Mouse (Mus musculus): ENCODE results near the gene Plekha8.

Plekha8 gene

GRCm38 (mm10) chr6:54594469-54595329, at the start of gene Plekha8:
Plekha8 (plus strand) TSS chr6:54595111.
- peak; percentile 94 for DNase-seq

- DNase-seq = peak; percentile 15
Observed at GRCm38 (mm10) chr6:54548314-54549019, 46.4 kb upstream of the Plekha8 start.

DNA sequence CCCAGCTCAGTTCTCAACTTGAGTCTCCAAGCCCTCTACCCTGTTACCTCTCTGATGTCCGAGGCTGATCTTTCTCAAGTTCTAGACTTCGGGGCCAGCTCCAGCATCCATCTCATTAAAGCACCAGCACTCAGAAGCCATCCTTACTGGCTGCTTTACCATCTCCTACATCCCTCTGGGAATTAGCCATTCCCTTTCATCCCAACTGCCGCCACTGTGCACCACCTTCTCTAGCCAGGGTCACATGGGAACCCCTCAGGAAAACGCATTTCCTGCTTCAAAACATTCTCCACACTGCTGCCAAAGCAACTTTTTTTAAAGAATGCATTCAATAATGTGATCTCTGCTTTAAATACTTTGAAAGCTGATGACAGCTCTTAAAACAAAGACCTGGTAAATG, 45.6 kb upstream of the Plekha8 start:
- no peak for DNase-seq

GRCm38 (mm10) chr6:54550801-54551323, 44.0 kb upstream of the Plekha8 start:
- peak; percentile 21 for DNase-seq

DNA sequence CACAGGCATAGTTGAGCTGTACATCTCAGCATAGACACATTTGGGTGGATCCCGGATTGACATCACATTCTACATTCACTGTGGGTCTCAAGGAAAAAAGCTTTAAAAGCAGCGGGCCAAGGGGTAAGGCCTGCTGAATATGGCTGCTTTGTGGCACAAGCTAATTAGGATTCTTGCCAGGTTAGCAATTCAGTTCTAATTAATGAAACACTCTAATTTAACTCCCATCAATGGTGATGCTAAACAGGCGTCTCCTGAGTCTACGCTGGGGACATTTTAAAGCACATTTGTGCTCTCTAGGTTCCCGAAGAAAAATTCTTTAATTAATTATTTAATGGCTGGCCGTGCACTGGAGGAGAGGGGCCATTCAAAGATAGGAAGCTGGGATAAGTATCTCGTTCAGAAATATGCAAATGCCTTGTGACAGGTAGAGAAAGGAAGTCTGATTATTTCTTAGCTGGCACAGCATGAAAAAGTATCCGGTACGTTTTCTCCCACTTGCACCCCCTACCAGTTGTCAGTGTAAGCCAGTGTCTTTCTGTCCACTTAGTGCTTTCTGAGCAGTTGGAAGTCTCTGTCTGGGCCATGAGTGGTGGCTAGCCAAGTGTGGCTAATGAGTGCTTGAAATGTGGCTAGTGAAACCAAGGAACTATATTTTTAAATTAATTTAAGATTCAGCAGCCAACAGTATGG, 42.0 kb upstream of the Plekha8 start:
- no peak for DNase-seq

DNA sequence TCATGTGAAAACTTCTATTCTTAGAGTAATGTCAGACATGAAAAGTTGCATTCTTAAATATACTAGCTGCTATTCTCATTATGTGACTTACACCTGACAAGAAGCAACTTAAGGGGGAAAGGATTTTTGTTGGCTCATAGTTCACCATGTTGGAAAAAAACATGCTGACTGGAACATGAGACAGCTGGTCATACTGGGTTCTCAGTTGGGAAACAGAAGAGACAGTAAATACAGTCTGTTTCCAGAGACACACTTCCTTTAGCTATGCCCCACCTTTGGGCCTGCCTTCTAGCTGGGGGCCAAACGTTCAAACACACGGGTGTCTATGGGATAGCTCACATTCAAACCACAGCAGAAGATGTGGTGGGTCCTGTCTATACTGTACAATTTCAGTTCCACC, 41.3 kb upstream of the Plekha8 start:
- no peak for DNase-seq

GRCm38 (mm10) chr6:54554341-54555110, 40.4 kb upstream of the Plekha8 start:
- DNase-seq = no peak

GRCm38 (mm10) chr6:54555816-54556215, 39.1 kb upstream of the Plekha8 start:
- DNase-seq = no peak

- DNase-seq = no peak
Observed at GRCm38 (mm10) chr6:54557671-54558070, 37.2 kb upstream of the Plekha8 start.

GRCm38 (mm10) chr6:54558466-54558865, 36.4 kb upstream of the Plekha8 start:
- no peak for DNase-seq

GRCm38 (mm10) chr6:54562018-54562809, 32.7 kb upstream of the Plekha8 start:
- DNase-seq = no peak

DNA sequence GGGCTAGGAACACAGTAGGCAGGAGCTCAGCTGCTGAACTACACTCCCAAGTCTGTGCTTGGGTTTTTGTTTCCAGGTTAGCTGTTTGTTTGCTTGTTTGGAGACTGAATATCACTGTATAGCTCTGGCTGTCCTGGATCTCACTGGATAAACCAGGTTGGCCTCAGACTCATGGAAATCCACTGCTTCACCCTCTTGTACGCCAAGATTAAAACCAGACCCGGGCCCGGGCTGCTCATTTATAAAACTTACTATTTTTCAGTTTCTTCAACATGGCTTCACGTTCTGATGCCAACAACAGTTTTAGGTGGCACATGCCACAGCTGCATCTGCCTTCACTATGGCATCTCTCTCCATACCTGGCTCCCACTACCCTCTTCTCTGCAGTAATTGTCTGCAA, 31.4 kb upstream of the Plekha8 start:
- no peak for DNase-seq

DNA sequence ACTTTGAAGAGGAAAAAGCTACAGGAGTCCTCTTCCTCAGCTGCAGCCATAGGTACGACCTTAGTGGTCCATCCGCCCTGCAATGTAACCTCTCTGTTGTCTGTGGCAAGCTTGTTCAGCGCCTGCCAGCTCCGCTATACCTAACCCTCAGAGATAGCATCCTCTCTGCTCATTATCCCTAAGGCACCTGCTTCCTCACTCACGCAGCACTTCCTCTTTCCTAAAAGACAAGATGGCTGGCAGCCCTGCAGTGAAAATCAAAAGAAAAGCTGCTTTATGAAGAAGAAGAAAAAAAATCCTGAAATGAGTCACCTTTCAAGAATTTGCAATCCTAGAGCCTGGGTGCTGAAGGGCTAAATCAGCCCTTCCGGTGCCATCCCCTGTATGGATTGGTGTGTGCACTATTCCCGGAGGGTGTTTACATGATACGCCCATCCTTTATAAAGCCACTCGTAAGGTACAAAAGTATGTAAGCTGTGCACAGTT, 30.4 kb upstream of the Plekha8 start:
- no peak for DNase-seq

GRCm38 (mm10) chr6:54565012-54565411, 29.9 kb upstream of the Plekha8 start:
- no peak for DNase-seq

DNA sequence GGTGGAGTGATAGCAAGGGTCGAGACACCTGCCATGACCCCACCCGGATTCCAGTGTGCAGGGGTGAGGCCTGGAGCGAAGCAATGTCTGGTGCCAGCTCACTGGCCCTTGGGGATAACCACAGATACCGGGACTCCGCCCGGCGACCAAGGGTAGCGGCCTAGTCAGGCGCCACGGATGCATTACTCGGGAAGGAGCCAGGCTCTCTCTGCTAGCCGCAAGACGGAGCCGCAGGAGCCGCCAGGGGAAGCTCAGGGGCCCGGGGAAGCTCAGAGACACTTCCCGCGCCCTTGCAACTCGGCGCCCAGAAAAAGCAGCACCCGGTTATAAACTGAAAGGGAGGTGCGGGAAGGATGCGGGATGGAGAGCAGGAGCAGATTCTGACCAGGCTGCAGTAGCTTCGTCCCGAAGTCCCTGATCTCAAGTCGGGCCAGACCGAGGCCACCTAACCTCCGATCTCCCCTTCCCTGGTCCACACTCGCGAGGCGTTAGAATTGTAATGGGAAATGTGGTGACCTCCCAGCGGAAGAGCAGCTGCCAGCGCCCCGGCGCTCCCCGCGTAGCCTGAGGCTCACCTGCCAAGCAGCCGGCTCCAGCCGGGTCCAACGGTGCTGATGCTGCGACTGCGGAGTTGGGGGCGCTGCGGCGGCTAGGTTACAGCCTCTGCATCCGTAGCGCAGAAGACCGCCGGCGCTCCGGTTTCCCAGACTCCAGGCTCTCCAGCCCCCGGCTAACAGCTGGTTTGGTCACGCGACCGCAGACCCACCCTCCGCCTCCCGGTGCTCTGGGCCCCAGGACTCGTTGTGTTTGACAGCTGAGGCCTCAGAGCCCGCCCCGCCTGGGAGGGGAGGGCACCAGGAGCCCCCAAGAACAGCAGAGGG, 29.0 kb upstream of the Plekha8 start, which contains the start of gene Scrn1:
Gene Scrn1 (minus strand): TSS at position 825 of the 881 bp plus-strand sequence.
- DNase-seq = no peak

DNA sequence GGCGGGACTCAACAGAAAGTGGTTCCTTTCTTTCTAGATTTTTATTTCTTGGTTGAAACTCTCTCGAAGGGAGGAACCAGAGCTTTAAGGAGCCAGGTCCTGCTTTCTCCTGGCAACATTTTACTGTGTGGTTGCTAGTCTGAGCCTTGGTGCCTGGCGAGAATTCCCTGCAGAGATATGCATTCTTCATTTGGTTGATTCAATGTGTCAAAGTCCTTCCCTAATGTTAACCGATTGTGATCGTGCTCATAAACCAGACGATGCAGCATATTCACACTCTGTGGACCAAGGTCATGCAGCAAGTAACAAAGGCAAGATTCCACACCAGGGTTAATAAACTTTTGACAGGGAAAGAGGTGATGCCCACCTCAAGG, 28.4 kb upstream of the Plekha8 start:
- DNase-seq = no peak

DNA sequence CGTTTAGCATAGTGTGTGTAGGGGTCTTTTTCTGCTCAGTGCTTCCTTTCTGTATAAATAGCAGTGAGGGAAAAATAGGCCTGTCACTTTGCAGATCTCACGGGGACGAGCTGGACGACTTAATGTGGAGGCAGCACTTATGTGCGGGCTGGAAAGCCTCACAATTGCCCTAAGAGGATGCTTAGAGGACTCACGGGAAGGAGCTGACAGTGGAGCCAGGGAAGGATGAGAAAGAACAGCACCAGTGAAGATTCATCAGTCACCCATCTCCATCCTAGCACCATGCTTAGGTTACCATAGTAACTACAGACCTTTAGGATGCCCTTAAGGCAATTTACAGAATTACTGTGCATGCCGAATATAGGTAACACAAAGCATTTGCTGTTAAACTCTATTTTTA, 25.1 kb upstream of the Plekha8 start:
- DNase-seq = no peak

- DNase-seq = no peak
Observed at GRCm38 (mm10) chr6:54573218-54573955, 21.5 kb upstream of the Plekha8 start.

GRCm38 (mm10) chr6:54586175-54586574, 8.7 kb upstream of the Plekha8 start:
- DNase-seq = peak; percentile 74

DNA sequence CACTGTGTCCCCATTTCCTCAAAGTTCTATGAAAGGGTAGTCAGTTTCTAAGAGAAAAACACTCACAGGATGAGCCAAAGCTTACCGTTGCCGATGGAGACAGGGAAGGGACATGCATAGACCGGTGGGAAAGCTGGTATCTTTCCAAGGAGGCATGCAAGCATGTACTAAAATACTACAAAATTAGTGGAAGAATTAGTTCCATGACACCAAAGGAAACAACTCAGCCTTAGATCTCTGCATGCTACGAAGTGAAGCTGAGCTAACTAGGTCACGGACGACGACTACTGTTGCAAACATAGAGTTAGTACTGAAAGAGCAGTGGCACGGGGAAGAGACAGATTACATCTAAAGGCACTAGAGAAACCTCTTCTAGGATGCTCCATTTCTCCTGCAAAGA, 8.0 kb upstream of the Plekha8 start:
- DNase-seq = no peak
